Mouse (Mus musculus) forebrain, embryonic 13.5 days (tissue): ENCODE data around the gene Myh14. TPM values are rescaled to one million over a fixed set of nuclear protein-coding genes. Genes with fewer than 3 reads are reported as not detected.

Source experiments
- ATAC-seq: fragments of 200-750 bp; cut with Nextera tagmentation; 2 replicates; pipeline ENCODE4 v1.8.0; 2017
- H3K27ac ChIP-seq: fragments of 300-500 bp; sonication (generic); 2 replicates; pipeline ENCODE4 v1.5.1; 2015; ENCODE audit warnings: inconsistent platforms, mild to moderate bottlenecking, moderate library complexity
- H3K27me3 ChIP-seq: fragments of 300-500 bp; sonication (generic); 2 replicates; pipeline ENCODE4 v1.6.1; 2015; ENCODE audit warnings: mild to moderate bottlenecking, inconsistent platforms
- H3K36me3 ChIP-seq: fragments of 300-500 bp; sonication (generic); 2 replicates; pipeline ENCODE4 v1.6.1; 2015; ENCODE audit warnings: mild to moderate bottlenecking, inconsistent platforms; ENCODE audit not compliant: poor library complexity, severe bottlenecking
- H3K4me1 ChIP-seq: fragments of 300-500 bp; sonication (generic); 2 replicates; pipeline ENCODE4 v1.6.1; 2015; ENCODE audit warnings: inconsistent platforms
- H3K4me2 ChIP-seq: fragments of 300-500 bp; sonication (generic); 2 replicates; pipeline ENCODE4 v1.6.1; 2015; ENCODE audit warnings: inconsistent platforms, mild to moderate bottlenecking, moderate library complexity
- H3K4me3 ChIP-seq: fragments of 300-500 bp; sonication (generic); 2 replicates; pipeline ENCODE4 v1.5.1; 2015; ENCODE audit warnings: mild to moderate bottlenecking, inconsistent platforms
- H3K9ac ChIP-seq: fragments of 300-500 bp; sonication (generic); 2 replicates; pipeline ENCODE4 v1.6.1; 2015; ENCODE audit warnings: mild to moderate bottlenecking, inconsistent platforms
- H3K9me3 ChIP-seq: fragments of 300-500 bp; sonication (generic); replicated peaks from 2 replicates; pipeline ENCODE4 v1.6.1; 2016; ENCODE audit warnings: inconsistent platforms
- WGBS: fragments of 180-500 bp; shearing (Covaris S2); methylation state at CpG from one replicate; pipeline ENCODE4 v1.1.7; 2015; 5-methylcytosine and 5-hydroxymethylcytosine counted together
- polyA plus RNA-seq: library from polyadenylated mRNA; unstranded; fragments of >200 nt; fragmentation: Nextera tagmentation; extraction: Ambion mirVana; gene quantifications from 2 replicates; pipeline ENCODE4 v1.2.1, GENCODE M21; 2015

Gene Myh14
- polyA plus RNA-seq, 1 experiment from 2014 or later, result 0.49 TPM

GRCm38 (mm10) chr7:44625241-44626067 lies 45.2 kb downstream of the Myh14 start:
- Histone ChIP-seq H3K9me3 (no peaks in the 10 kb centered on the region), H3K36me3 (no peaks in the 10 kb centered on the region), H3K9ac (no peak overlapping the region), H3K27me3 (peaks cover 4% of the 10 kb centered on the region; the same call in 1 of the 2 replicates), H3K4me3 (no peak overlapping the region), H3K4me2 (no peak overlapping the region), H3K4me1 (no peaks in the 10 kb centered on the region), H3K27ac (no peak overlapping the region)
- WGBS, result 87% methylated on average over 13 of the region's 13 CpGs
- no peak for ATAC-seq

GRCm38 (mm10) chr7:44624828-44625227 lies 45.8 kb downstream of the Myh14 start:
- H3K36me3 ChIP-seq, result no peaks in the 10 kb centered on the region
- no peaks in the 10 kb centered on the region for H3K4me1 ChIP-seq
- no peak overlapping the region for H3K27ac ChIP-seq

GRCm38 (mm10) chr7:44624543-44624826 lies 46.2 kb downstream of the Myh14 start:
- H3K9ac ChIP-seq, result no peak overlapping the region
- no peak for ATAC-seq
- no peaks in the 10 kb centered on the region for H3K4me1 ChIP-seq
- peaks cover 4% of the 10 kb centered on the region; the same call in 1 of the 2 replicates for H3K27me3 ChIP-seq
- peaks cover 5% of the 10 kb centered on the region; the same call in 1 of the 2 replicates for H3K9me3 ChIP-seq
- no peak overlapping the region for H3K27ac ChIP-seq
- no peak overlapping the region for H3K4me3 ChIP-seq
- H3K4me2 ChIP-seq, result no peak overlapping the region
- H3K36me3 ChIP-seq, result no peaks in the 10 kb centered on the region
- WGBS, result 82% methylated on average over 3 of the region's 3 CpGs

More at GRCm38 (mm10) chr7:44624828-44625227, 45.8 kb downstream of the Myh14 start:
- H3K9ac ChIP-seq, result no peak overlapping the region
- H3K4me3 ChIP-seq, result no peak overlapping the region
- no peak overlapping the region for H3K4me2 ChIP-seq
- ATAC-seq, result no peak
- H3K9me3 ChIP-seq, result peaks cover 1% of the 10 kb centered on the region; the same call in 1 of the 2 replicates
- H3K27me3 ChIP-seq, result peaks cover 4% of the 10 kb centered on the region; the same call in 1 of the 2 replicates
- 70% methylated on average over 14 of the region's 14 CpGs for WGBS

GRCm38 (mm10) chr7:44623714-44624542 lies 46.7 kb downstream of the Myh14 start:
- Histone ChIP-seq H3K36me3 (no peaks in the 10 kb centered on the region), H3K9me3 (peaks cover 8% of the 10 kb centered on the region; the same call in 1 of the 2 replicates), H3K4me2 (no peak overlapping the region), H3K4me1 (no peaks in the 10 kb centered on the region), H3K9ac (no peak overlapping the region), H3K27me3 (peaks cover 4% of the 10 kb centered on the region; the same call in 1 of the 2 replicates), H3K27ac (no peak overlapping the region), H3K4me3 (no peak overlapping the region)
- 39% methylated on average over 15 of the region's 18 CpGs for WGBS
- no peak for ATAC-seq

- no peak overlapping the region for H3K4me3 ChIP-seq
- 0 out of 2 replicates have a peak, but pooled peaks cover 4% of the 10 kb centered on the region for H3K4me1 ChIP-seq
- no peak overlapping the region for H3K27ac ChIP-seq
- no peak overlapping the region for H3K4me2 ChIP-seq
- H3K27me3 ChIP-seq, result peaks cover 29% of the 10 kb centered on the region
- 75% methylated on average over 3 of the region's 3 CpGs for WGBS
- no peak overlapping the region for H3K9ac ChIP-seq
- H3K36me3 ChIP-seq, result no peaks in the 10 kb centered on the region
- H3K9me3 ChIP-seq, result peaks cover 8% of the 10 kb centered on the region; the same call in 1 of the 2 replicates
- no peak for ATAC-seq
These were observed 53.6 kb downstream of the Myh14 start for GRCm38 (mm10) chr7:44617059-44617458.

- no peak overlapping the region for H3K4me3 ChIP-seq
- ATAC-seq, result no peak
- H3K27ac ChIP-seq, result no peak overlapping the region
- H3K9me3 ChIP-seq, result peaks cover 8% of the 10 kb centered on the region; the same call in 1 of the 2 replicates
- H3K4me2 ChIP-seq, result no peak overlapping the region
- H3K9ac ChIP-seq, result no peak overlapping the region
- H3K4me1 ChIP-seq, result 0 out of 2 replicates have a peak, but pooled peaks cover 4% of the 10 kb centered on the region
- H3K27me3 ChIP-seq, result peaks cover 29% of the 10 kb centered on the region
- 83% methylated on average over 14 of the region's 14 CpGs for WGBS
- no peaks in the 10 kb centered on the region for H3K36me3 ChIP-seq
These were observed 54.7 kb downstream of the Myh14 start for GRCm38 (mm10) chr7:44615987-44616386.

- Histone ChIP-seq H3K36me3 (no peaks in the 10 kb centered on the region), H3K4me2 (no peak overlapping the region), H3K4me3 (no peak overlapping the region), H3K9me3 (peaks cover 8% of the 10 kb centered on the region; the same call in 1 of the 2 replicates), H3K27me3 (peaks cover 29% of the 10 kb centered on the region), H3K4me1 (0 out of 2 replicates have a peak, but pooled peaks cover 4% of the 10 kb centered on the region), H3K9ac (no peak overlapping the region), H3K27ac (no peak overlapping the region)
- 18% methylated on average over 10 of the region's 10 CpGs for WGBS
- ATAC-seq, result no peak
These were observed 55.3 kb downstream of the Myh14 start for GRCm38 (mm10) chr7:44615309-44615708.

- no peaks in the 10 kb centered on the region for H3K9me3 ChIP-seq
- H3K27me3 ChIP-seq, result peaks cover 29% of the 10 kb centered on the region
- no peak overlapping the region for H3K4me3 ChIP-seq
- H3K9ac ChIP-seq, result no peak overlapping the region
- H3K27ac ChIP-seq, result no peak overlapping the region
- ATAC-seq, result no peak
- 4% methylated on average over 20 of the region's 20 CpGs for WGBS
- no peaks in the 10 kb centered on the region for H3K36me3 ChIP-seq
- 0 out of 2 replicates have a peak, but pooled peaks cover 4% of the 10 kb centered on the region for H3K4me1 ChIP-seq
- H3K4me2 ChIP-seq, result no peak overlapping the region
These were observed 56.5 kb downstream of the Myh14 start for GRCm38 (mm10) chr7:44614041-44614688.

- Histone ChIP-seq H3K9ac (no peak overlapping the region), H3K27me3 (peaks cover 44% of the 10 kb centered on the region), H3K4me1 (0 out of 2 replicates have a peak, but pooled peaks cover 4% of the 10 kb centered on the region), H3K36me3 (no peaks in the 10 kb centered on the region), H3K4me3 (no peak overlapping the region), H3K9me3 (no peaks in the 10 kb centered on the region), H3K4me2 (no peak overlapping the region), H3K27ac (no peak overlapping the region)
- 72% methylated on average over 7 of the region's 7 CpGs for WGBS
- ATAC-seq, result no peak
These were observed 58.5 kb downstream of the Myh14 start for GRCm38 (mm10) chr7:44612192-44612591.

- peaks cover 37% of the 10 kb centered on the region for H3K4me1 ChIP-seq
- no peak overlapping the region for H3K9ac ChIP-seq
- H3K4me2 ChIP-seq, result no peak overlapping the region
- no peak overlapping the region for H3K27ac ChIP-seq
- no peak overlapping the region for H3K4me3 ChIP-seq
- ATAC-seq, result no peak
- no peaks in the 10 kb centered on the region for H3K36me3 ChIP-seq
- WGBS, result 9% methylated on average over 29 of the region's 29 CpGs
- peaks cover 72% of the 10 kb centered on the region for H3K27me3 ChIP-seq
- H3K9me3 ChIP-seq, result no peaks in the 10 kb centered on the region
These were observed 64.3 kb downstream of the Myh14 start for GRCm38 (mm10) chr7:44606171-44606901.

GRCm38 (mm10) chr7:44605436-44605835 lies 65.2 kb downstream of the Myh14 start:
- H3K4me2 ChIP-seq, result no peak overlapping the region
- 33% methylated on average over 7 of the region's 7 CpGs for WGBS
- H3K27me3 ChIP-seq, result peaks cover 81% of the 10 kb centered on the region
- no peak overlapping the region for H3K4me3 ChIP-seq
- H3K27ac ChIP-seq, result no peak overlapping the region
- H3K4me1 ChIP-seq, result peaks cover 37% of the 10 kb centered on the region
- no peaks in the 10 kb centered on the region for H3K9me3 ChIP-seq
- H3K36me3 ChIP-seq, result no peaks in the 10 kb centered on the region
- no peak overlapping the region for H3K9ac ChIP-seq
- ATAC-seq, result no peak
